Mouse (Mus musculus) neutrophil, adult 5-6 weeks (primary cell): ENCODE measurements around the gene Arhgef26. TPM values are rescaled to one million over a fixed set of nuclear protein-coding genes. Genes with fewer than 3 reads are reported as not detected.

ENCODE experiments used
- ATAC-seq: fragments of 151-379, 151-347 bp; 2 replicates; pipeline ENCODE4 v1.8.0; 2017; ENCODE audit warnings: mild to moderate bottlenecking, moderate TSS enrichment; ENCODE audit not compliant: insufficient number of reproducible peaks, poor library complexity, low FRiP score, severe bottlenecking; ENCODE audit errors: extremely low read depth
- total RNA-seq: library from RNA; stranded (forward); fragments of 200-1000 nt; gene quantifications from 2 replicates; pipeline ENCODE4 v1.2.3, GENCODE M21; 2017

Gene Arhgef26
- total RNA-seq: 0.12 TPM in 2 replicates

DNA sequence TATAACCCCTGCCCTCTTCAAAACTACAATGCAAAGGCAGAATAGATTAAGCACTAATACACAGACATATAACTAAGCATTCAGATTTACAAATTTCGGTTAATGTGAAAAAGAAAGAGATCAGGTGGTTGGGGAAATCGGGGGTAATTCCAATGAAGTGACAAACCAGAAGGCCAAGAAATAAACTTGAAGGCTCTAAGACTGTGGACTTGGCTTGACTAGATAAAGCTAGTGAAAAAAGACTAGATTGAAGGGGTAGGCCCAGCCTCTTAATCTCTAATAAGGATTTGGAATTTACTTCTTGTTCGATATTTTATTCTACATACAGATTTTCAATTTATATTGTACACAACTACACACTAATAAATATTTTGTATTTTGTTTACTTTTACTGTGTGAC, at the start of gene Arhgef26:
Gene Arhgef26, plus strand, starts transcription at position 301 of the 400 bp plus-strand sequence.
- ATAC-seq: no peak

DNA sequence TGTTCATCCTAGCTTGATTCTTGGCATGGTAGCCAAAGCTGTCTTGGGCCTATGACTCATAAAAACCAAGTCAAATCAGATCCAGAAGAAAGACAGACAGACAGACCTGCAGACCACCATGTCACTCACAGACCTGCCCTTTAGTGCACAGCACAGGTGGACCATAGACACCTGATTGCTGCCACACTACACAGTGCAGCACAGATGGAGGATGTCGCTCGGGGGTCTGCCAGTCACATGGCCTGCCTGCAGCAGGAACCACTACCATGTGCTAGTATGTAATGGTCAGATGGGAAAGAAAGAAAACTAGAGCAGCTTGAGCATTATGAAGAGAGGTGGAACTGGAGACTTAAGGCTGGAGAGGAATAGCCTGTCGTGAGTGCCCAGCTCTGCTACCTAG, 27.7 kb upstream of the Arhgef26 start:
- no peak for ATAC-seq

DNA sequence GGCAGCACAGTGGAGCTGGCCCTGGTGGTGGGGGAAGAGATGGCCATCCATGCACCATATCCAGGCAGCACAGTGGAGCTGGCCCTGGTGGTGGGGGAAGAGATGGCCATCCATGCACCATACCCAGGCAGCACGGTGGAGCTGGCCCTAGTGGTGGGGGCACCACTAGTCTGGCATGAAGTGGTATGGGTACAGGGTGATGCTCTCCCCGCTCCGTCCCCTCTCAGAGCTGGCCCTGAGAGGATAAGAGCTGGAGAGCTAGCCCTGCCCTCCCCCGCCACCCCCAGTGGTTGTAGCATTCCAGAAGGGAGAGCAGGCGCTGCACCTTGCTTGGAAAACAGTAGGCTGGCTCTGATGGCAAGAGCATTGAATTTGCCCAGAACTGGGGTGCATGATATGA, 26.9 kb upstream of the Arhgef26 start:
- no peak for ATAC-seq

DNA sequence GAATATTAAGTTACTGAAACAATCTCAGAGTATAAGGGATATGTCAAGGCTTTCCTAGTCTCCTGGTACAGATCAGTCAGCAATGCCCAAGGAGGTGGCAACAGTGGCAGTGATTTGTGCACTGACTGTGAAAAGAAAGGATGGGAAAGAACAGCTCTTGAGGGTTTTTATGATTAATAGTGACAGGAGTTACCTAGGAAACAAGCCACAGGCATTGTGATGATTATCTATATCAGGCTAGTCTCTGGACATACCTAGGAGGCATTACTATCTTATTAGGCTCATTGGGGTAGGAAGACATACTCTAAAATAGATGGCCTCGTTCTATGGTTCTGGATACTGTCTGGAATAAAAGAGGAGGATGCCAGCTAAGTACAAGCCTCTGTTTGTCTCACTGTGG, 13.4 kb upstream of the Arhgef26 start:
- no peak for ATAC-seq

DNA sequence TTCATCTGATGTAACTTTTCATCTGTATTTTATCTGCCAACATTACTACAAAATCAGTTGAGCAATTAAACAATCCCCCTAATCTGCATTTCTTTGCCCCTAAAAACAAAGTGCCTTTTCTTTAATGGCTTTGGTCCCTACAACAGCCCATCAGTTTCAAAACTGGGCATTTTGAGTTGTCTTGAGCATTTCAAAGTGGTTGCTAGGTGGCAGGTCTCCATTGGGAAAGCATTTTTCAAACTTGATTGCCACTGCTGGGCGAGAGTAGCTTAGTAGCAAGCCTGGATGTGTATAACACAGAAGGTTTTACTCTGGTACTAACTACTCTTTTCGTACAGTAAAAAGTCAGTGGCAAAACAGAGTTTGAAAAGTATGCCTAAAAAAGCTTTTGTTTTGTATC, 10.2 kb upstream of the Arhgef26 start:
- no peak for ATAC-seq

DNA sequence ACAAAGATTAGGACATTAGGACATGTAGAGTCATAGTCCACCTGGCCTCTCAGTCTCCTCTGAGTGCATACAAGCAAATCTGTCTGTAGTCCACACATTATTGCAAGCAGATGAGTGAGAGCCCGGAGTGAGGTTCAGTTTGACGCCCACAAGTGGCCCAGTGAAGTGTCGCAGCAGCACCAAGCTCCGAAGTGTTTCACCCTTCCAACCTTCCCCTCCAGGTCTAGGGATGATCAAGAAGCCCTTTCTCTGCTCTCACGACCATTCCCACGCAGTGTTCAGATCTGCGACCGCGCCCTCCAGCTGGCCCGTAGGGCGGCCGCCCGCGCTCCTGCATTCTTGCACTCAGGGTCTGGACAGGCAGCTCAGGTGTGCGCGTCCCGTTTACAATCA, 313 bp downstream of the Arhgef26 start:
- ATAC-seq: no peak

DNA sequence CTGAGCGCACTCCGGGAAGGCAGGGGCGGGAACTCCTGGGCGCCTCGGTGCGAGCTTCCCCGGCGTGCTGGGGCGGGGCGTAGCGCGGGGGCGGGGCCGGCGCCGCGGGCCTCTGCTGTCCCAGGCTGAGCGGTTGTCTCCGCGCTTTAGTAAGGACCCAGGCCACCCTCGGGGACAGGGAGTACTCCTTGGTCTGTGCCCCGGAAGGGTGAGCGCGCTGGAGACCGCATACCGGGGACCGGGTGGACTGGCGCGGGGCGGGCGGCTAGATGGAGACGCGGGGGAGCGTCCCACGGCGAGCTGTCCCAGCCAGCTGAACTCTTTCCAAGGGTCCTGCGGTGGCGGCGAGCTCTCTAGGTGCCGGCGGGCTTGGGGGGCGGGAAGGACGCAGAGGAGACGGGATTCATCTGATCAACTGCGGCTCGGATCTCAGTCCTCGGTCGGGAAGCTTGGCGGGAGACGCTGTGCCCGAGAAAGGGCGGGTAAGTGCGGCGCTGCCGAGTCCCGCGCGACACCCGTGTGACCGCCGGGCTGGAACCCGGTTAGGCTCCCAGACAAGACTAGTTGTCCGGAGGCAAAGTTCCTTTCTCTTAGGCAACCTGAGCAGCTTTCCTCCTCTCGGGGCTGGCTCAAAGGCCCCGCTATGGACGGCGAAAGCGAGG, 841 bp downstream of the Arhgef26 start:
- ATAC-seq: no peak

DNA sequence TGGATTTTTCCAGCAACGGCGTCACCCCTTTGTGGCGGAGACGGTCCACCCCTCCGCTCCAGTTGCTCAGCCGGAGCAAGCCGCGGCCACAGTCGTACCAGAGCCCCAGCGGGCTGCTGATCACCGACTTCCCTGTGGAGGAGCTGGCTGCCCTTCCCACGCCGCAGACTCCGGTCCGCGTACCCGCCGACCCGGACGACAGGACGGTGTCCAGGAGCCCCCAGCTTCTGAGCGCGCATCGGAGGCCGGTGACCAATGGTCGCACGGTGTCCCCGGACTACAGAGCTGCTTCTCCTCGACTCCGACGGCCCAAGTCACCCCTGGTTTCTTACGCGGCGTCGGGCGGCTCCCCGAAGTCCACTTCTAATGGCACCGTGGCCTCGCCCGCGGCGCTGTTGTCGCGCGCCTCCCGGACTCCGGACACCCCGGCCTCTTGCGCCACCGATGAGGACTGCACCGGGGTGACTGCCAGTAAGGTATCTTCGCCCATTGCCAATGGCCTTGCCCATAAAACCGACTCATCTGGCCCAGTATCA, 1.4 kb downstream of the Arhgef26 start:
- ATAC-seq: no peak

DNA sequence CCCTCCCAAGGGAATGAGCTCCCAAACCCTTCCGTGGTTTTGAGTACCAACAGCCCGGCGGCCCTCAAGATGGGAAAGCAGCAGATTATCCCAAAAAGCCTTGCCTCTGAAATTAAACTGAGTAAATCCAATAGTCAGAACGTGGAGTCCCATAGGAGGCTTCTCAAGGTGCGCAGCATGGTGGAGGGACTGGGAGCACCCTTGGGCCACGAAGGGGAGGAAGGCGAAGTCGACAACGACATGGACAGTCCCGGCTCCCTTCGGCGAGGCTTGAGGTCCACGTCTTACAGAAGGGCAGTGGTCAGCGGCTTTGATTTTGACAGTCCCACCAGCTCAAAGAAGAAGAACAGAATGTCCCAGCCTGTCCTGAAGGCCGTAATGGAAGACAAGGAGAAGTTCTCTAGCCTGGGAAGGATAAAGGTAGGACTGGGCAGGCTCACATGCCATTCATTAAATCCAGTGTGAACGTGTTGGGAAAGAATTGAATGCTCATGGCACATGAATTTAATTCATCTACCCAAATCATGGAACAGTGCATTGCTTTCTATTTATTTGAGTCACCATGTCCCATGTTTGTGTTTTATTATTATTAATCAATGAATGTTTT, 2.1 kb downstream of the Arhgef26 start:
- ATAC-seq: no peak

DNA sequence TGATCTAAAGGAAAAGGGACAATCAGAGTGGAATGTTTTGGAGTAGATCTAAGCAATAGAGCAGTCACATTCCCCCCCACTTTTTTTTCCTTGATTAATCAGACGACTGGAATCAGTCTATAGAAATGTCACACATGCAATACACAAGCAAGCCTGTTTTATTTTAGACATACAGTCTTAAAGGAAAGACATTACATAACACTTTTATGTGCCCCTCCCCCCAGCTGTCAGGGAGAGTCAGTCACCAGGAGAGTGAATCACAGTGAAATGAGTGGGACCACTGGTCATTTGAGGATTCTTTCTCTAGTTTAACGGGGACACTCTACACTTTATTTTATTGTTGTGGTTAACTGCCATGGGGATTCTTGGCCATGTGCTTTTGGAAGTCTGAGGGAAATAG, 2.7 kb downstream of the Arhgef26 start:
- ATAC-seq: no peak

DNA sequence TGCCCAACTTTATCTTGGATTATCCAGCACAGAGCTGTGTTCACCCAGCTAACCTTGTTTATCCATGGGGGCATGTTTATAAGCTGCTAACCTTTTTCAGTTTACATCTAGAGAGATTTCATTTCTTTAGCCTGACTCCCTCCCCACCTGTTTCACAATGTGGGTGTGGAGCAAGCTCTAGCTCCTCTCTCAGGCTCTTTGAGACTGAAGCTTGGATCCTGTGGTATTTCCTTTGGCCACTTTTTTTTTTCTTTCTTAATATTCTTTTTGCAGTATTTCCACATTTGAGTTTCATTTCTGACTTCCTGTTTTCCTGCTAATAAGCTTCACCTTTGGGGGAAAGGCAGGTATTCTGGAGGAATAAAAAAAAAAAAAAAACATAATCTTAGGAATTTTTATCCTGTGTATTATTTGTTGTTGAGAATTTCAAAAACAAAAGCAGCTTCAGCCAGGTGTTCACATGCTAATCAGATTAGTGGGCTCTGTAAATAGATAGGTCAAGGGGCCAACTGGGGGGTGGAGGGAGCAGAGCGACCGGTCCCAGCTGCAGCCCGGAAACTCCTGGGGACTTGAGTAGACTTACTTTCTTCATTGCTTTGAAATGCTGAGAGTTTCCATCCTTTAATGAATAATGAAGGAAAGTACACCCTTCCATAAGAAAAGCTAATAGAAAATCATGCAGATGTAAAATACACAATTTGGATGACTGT, 3.5 kb downstream of the Arhgef26 start:
- no peak for ATAC-seq

DNA sequence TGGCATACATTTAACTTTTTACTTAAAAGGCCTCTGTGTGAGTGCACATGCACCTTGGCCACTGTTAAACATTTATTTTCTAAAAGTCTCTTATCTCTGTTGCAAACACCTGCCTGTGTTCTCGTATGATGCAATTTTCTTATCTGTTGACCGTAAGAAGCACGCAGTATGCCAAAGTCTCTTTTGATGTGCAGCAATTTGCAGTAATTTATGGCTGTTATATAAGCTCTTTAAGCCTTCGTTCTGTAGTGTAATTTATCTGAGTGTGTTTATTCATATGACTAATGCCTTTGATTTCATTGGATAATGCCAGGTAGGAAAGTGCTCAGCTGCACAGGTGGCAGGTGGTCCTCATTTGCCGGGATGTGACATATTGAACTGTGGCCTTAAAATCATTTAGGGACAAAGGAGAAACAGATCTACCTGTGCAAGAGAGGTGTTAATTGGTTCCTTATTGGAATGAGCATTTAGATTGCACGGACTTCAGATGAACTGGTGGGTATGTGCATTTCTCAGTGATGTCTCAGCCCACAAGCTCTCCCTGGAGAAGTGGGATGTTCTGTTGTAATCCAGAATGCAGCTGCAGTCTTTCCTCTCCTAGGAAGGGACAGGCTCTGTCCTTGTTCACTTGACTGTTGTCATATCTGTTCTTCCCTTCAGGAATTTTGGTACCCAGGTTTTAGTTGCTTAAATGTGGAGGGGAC, 10.5 kb downstream of the Arhgef26 start:
- ATAC-seq: no peak

DNA sequence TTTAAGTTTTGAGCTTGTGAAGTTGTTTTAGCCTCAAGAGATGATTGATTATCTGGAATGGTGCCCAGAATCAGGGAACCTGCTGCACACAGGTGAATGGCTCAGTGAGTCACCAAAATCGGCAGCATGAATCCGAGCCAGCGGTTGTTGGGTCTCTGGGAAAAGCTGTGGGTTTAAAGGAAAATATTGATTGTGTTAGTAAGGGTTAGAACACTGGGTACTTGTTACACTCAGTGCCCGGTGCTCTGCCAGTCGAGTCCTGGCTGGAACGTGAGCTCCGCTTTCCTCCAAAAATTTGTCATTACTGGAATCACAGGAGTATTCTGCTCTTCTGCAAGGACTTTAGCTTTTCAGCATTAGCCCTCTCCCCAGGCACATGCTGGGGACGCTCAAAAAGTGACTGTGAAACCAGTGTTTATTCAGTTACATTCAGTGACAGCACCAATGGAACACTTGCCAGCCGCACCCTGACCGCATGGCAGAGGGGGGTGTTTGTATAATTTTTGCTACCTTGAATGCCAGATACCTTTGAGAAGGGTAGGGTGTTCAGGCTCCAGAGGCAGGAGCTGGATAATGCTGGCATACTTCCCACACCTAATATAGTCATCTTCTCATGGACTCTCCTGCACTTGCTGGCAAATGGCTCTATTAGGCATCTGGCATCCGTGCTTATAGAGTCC, 11.2 kb downstream of the Arhgef26 start:
- no peak for ATAC-seq

DNA sequence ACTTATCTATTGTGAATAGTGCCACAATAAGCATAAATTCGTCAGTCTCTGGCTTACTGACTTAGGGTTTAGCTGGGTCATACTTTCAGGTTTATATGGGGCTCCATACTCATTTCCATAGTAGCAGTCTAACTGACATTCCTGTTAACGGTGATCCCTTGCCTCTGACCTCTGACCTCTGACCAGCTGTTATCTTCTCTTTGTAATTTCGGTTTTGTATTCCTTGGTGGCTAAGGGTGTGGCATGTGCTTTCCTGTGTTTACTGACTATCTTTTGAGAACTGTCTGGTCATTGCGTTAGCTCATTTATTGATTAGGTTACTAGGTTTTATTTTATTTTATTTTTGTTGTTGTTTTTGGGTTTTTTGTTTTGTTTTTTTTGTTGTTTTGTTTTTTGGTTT, 13.9 kb downstream of the Arhgef26 start:
- no peak for ATAC-seq

DNA sequence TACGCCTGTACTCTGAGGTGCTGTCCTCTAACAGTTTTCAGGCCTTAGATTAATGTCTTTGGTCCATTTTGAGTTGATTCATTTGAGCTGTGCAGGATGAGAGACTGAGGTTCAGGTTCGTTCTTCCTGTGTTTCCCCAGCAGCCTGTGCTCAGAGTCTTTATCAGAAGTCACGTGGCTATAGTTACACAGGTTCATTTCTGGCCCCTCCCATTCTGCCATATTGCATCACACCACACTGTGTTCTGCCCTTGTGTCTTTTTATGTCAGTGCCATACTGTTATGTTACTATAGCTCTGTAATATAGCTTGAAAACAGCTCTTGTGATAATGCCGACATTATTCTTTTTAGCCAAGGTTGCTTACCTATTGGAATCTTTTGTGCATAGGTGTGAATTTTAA, 14.7 kb downstream of the Arhgef26 start:
- no peak for ATAC-seq

DNA sequence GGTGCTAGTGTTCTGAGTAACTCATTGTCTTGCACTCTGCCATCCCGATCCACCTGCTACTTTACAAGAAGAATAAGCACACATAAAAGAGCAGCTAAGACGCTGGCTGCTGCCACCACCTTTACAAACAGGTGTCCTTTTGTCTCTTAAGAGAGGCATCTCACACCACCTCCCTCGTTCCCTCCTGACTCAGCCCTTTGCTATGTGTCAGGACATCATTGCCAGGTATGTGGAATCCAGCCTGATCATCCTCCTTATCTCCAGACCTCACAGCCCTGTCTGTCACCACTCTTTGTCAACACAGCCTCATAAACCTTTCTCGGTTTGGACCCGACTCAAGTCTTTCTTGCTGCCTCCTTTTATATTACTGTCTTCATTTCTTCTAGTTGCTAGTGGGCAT, 29.7 kb downstream of the Arhgef26 start:
- ATAC-seq: no peak

DNA sequence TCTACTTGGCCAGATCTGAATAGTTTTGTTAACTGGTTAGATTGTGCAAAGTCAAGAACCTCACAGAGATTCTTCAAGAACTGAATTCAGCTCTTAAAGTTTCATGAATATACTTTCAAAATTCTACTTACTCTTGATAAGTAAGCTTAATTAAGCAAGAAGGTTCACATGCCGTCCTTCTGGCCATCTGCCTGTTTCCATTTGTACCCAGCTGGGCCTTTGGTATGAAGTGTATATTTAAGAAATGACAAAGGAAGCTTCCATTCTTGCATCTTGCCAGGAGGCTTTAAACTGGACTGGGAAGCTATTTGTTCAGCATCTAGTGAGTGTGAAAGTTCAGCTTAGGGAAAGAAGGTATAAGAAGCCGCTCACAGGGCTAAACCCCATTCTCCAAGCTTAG, 34.7 kb downstream of the Arhgef26 start:
- ATAC-seq: no peak

DNA sequence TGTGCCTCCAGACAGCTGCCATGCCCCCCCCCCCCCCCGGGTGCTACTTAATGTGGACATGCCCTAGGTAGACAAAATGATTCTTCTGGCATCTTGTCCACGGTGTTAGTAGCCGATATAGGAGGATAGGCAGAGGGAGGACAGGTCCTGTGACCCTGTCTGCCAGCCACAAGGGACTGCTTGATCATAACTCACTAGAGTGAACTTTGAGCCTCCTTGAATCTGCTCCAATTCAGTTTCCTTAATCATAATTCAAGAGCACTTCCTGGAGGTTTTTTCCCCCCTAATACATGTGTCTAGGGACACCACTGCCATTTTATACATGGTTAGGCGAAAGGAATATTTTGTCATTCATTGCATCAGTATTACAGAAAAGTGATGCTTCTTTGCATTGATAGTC, 36.2 kb downstream of the Arhgef26 start:
- ATAC-seq: no peak

DNA sequence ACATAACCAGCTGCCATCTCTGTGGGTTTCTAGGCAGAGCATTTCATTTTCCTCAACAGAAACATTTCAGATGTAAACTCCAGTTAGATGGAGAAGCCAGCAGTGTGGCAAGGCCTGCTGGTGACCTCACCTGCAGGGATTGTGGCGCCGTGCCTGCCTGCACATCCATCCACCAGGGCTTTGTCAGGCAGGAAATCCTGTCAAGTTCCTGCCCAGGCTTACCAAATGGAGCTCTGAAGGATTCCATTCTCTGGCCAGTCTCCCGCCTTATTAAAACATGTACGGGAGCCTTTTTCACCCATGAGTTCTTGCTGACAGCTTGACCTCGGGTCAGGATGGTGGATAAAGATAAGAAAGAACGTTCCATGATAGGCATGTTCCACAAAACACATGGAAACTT, 36.7 kb downstream of the Arhgef26 start:
- no peak for ATAC-seq
